Mouse (Mus musculus) midbrain, postnatal 0 days (tissue): ENCODE results near the gene Srsf6. TPM values are rescaled to one million over a fixed set of nuclear protein-coding genes. Genes with fewer than 3 reads are reported as not detected.

Experiments used
- ATAC-seq: fragments of 200-750 bp; cut with Nextera tagmentation; 2 replicates; pipeline ENCODE4 v1.8.0; 2017; ENCODE audit warnings: moderate number of reproducible peaks, mild to moderate bottlenecking, moderate TSS enrichment, moderate library complexity; ENCODE audit not compliant: low FRiP score
- DNase-seq: peaks from one replicate; pipeline ENCODE4 v3.0.0-alpha.2; 2015; ENCODE audit warnings: low spot score
- H3K27ac ChIP-seq: fragments of 300-500 bp; sonication (generic); 2 replicates; pipeline ENCODE4 v1.5.1; 2014; ENCODE audit warnings: low read depth, mild to moderate bottlenecking, low read length, mixed read lengths
- H3K27me3 ChIP-seq: fragments of 300-500 bp; sonication (generic); 2 replicates; pipeline ENCODE4 v1.6.1; 2014; ENCODE audit warnings: low read length, control low read depth, mixed read lengths; ENCODE audit not compliant: insufficient read depth
- H3K36me3 ChIP-seq: fragments of 300-500 bp; sonication (generic); 2 replicates; pipeline ENCODE4 v1.6.1; 2014; ENCODE audit warnings: low read length, control low read depth, mixed read lengths; ENCODE audit not compliant: insufficient read depth
- H3K4me1 ChIP-seq: fragments of 300-500 bp; sonication (generic); 2 replicates; pipeline ENCODE4 v1.6.1; 2014; ENCODE audit warnings: mild to moderate bottlenecking, control low read depth, antibody characterized with exemption, low read length, mixed read lengths; ENCODE audit not compliant: insufficient read depth
- H3K4me2 ChIP-seq: fragments of 300-500 bp; sonication (generic); 2 replicates; pipeline ENCODE4 v1.6.1; 2014; ENCODE audit warnings: low read depth, mild to moderate bottlenecking, low read length, mixed read lengths; ENCODE audit not compliant: poor library complexity, severe bottlenecking
- H3K4me3 ChIP-seq: fragments of 300-500 bp; sonication (generic); 2 replicates; pipeline ENCODE4 v1.5.1; 2014; ENCODE audit warnings: low read depth, mild to moderate bottlenecking, low read length, moderate library complexity
- H3K9ac ChIP-seq: fragments of 300-500 bp; sonication (generic); replicated peaks from 2 replicates; pipeline ENCODE4 v1.6.1; 2014; ENCODE audit warnings: mild to moderate bottlenecking, low read length, moderate library complexity, mixed read lengths; ENCODE audit not compliant: poor library complexity, severe bottlenecking
- H3K9me3 ChIP-seq: fragments of 300-500 bp; sonication (generic); 2 replicates; pipeline ENCODE4 v1.6.1; 2016; ENCODE audit warnings: low read length, control low read depth
- CTCF ChIP-seq: IDR thresholded peaks from 2 replicates; pipeline ENCODE4 v1.5.1; 2016; ENCODE audit warnings: antibody characterized with exemption, mild to moderate bottlenecking
- whole genome bisulfite sequencing: fragments of 180-500 bp; shearing (Covaris S2); extraction: QIAGEN DNeasy Blood & Tissue Kit; methylation state at CpG from one replicate; pipeline ENCODE4 v1.1.7; 2014; 5-methylcytosine and 5-hydroxymethylcytosine counted together
- polyA plus RNA-seq: library from polyadenylated mRNA; unstranded; fragments of >200 nt; fragmentation: Nextera tagmentation; extraction: Ambion mirVana; gene quantifications from 2 replicates; pipeline ENCODE4 v1.2.1, GENCODE M21; 2015
- total RNA-seq: library from RNA; depleted of rRNA; stranded (reverse); fragments of >200 nt; gene quantifications from 2 replicates; pipeline ENCODE4 v1.2.3, GENCODE M21; 2014; rRNA removed

The Srsf6 gene
- total and polyA plus RNA-seq, 2 experiments from 2014 or later, result 101 to 135 TPM

GRCm38 (mm10) chr2:162985923-162986322 lies 54.6 kb downstream of the Srsf6 start:
- no peak overlapping the region for H3K4me2 ChIP-seq
- TF ChIP-seq CTCF, result no peak
- H3K27ac ChIP-seq, result no peak overlapping the region
- DNase-seq, result peak; percentile 85
- no peak overlapping the region for H3K4me3 ChIP-seq
- no peaks in the 10 kb centered on the region for H3K9me3 ChIP-seq
- H3K36me3 ChIP-seq, result no peaks in the 10 kb centered on the region
- H3K27me3 ChIP-seq, result peaks cover 3% of the 10 kb centered on the region; the same call in 1 of the 2 replicates
- no peak for ATAC-seq
- H3K9ac ChIP-seq, result no peak overlapping the region
- no peaks in the 10 kb centered on the region for H3K4me1 ChIP-seq
- WGBS, result 37% methylated on average over 3 of the region's 3 CpGs

Other genes starting within 250 kb of the Srsf6 start
- gene L3mbtl1, start 11.9 kb downstream of the Srsf6 start, total RNA-seq, result 16.9 and 21.1 TPM in 2 replicates
- gene L3mbtl1, start 11.9 kb downstream of the Srsf6 start, polyA plus RNA-seq, result 10.2 and 11.9 TPM in 2 replicates
- gene Sgk2, start 55.8 kb downstream of the Srsf6 start, total RNA-seq, result 0.14 TPM in 1 of 2 replicates, not detected in the other
- gene Sgk2, start 55.8 kb downstream of the Srsf6 start, polyA plus RNA-seq, result not detected in 2 replicates
- 21.0 and 31.2 TPM in 2 replicates for gene Ift52, start 85.8 kb downstream of the Srsf6 start, total RNA-seq
- 29.8 and 32.3 TPM in 2 replicates for gene Ift52, start 85.8 kb downstream of the Srsf6 start, polyA plus RNA-seq
- 1.4 and 2.2 TPM in 2 replicates for gene Mybl2, start 123.2 kb downstream of the Srsf6 start, total RNA-seq
- 1.2 and 1.8 TPM in 2 replicates for gene Mybl2, start 123.2 kb downstream of the Srsf6 start, polyA plus RNA-seq
- gene Gtsf1l, start 156.3 kb downstream of the Srsf6 start, total RNA-seq, result not detected in 2 replicates
- gene Gtsf1l, start 156.3 kb downstream of the Srsf6 start, polyA plus RNA-seq, result not detected in 2 replicates